Mouse (Mus musculus): ENCODE data around the gene Uhrf1bp1. TPM values are rescaled to one million over a fixed set of nuclear protein-coding genes. Genes with fewer than 3 reads are reported as not detected.

The Uhrf1bp1 gene
- polyA plus RNA-seq, 1 experiment from 2014 or later, result 2.4 TPM

Other genes starting within 250 kb of the Uhrf1bp1 start
- gene Nudt3, start 232.9 kb upstream of the Uhrf1bp1 start, polyA plus RNA-seq (2015; fragmentation: Nextera tagmentation; extraction: Ambion mirVana), result 162 and 176 TPM in 2 replicates
- gene RPS10-NUDT3, start 221.2 kb upstream of the Uhrf1bp1 start, polyA plus RNA-seq (2015; fragmentation: Nextera tagmentation; extraction: Ambion mirVana), result not detected in 2 replicates
- gene Rps10, start 219.8 kb upstream of the Uhrf1bp1 start, polyA plus RNA-seq (2015; fragmentation: Nextera tagmentation; extraction: Ambion mirVana), result 511 and 514 TPM in 2 replicates
- gene Pacsin1, start 200.9 kb upstream of the Uhrf1bp1 start, polyA plus RNA-seq (2015; fragmentation: Nextera tagmentation; extraction: Ambion mirVana), result 0.55 and 0.76 TPM in 2 replicates
- gene Spdef, start 127.5 kb upstream of the Uhrf1bp1 start, polyA plus RNA-seq (2015; fragmentation: Nextera tagmentation; extraction: Ambion mirVana), result 0.39 and 0.61 TPM in 2 replicates
- 15.4 and 16.0 TPM in 2 replicates for gene D17Wsu92e, start 35.8 kb upstream of the Uhrf1bp1 start, polyA plus RNA-seq (2015; fragmentation: Nextera tagmentation; extraction: Ambion mirVana)
- gene Snrpc, start 18.3 kb upstream of the Uhrf1bp1 start, polyA plus RNA-seq (2015; fragmentation: Nextera tagmentation; extraction: Ambion mirVana), result 186 and 189 TPM in 2 replicates
- gene Anks1, start 52.9 kb downstream of the Uhrf1bp1 start, polyA plus RNA-seq (2015; fragmentation: Nextera tagmentation; extraction: Ambion mirVana), result 11.4 and 13.0 TPM in 2 replicates
- 44.5 and 49.9 TPM in 2 replicates for gene Taf11, start 53.4 kb downstream of the Uhrf1bp1 start, polyA plus RNA-seq (2015; fragmentation: Nextera tagmentation; extraction: Ambion mirVana)
- 0.71 and 1.9 TPM in 2 replicates for gene Tcp11, start 224.2 kb downstream of the Uhrf1bp1 start, polyA plus RNA-seq (2015; fragmentation: Nextera tagmentation; extraction: Ambion mirVana)